Mouse (Mus musculus) testis, adult 2 months (tissue): ENCODE results near the gene Tnrc6b.

Source experiments
- CTCF ChIP-seq: fragments of 200-500 bp; IDR thresholded peaks from 2 replicates; pipeline ENCODE4 v1.5.1; 2012; ENCODE audit warnings: low read depth, mild to moderate bottlenecking, inconsistent platforms, low read length, moderate library complexity; ENCODE audit not compliant: control insufficient read depth, insufficient read depth, insufficient replicate concordance
- POLR2A ChIP-seq: fragments of 200-500 bp; IDR thresholded peaks from 2 replicates; pipeline ENCODE4 v1.6.1; 2012; ENCODE audit warnings: low read depth, mild to moderate bottlenecking, inconsistent platforms, low read length, moderate library complexity; ENCODE audit not compliant: control insufficient read depth

GRCm38 (mm10) chr15:80731511-80731910 lies 20.4 kb downstream of the Tnrc6b start:
- TF ChIP-seq CTCF = no peak
- TF ChIP-seq POLR2A = no peak
